Mouse (Mus musculus) T-helper 17 cell (primary cell): ENCODE results near the gene Olfr1133.
"Not testable (repeated sequence)": the region's sequence is repeated elsewhere in the genome, so short reads cannot be mapped to it uniquely, and the experiment has no call there.

Experiments used
- in situ Hi-C, 2 experiments: fragments of 300-600 bp; cut with MboI, MseI; formaldehyde crosslinking; loops; 1 replicate in 1 of 2; 2 replicates in 1 of 2; pipeline ENCODE4 v1.15.1; 2025; ENCODE audit warnings: high pct_unique_total_duplicates in 2 of 2

The Olfr1133 gene

GRCm38 (mm10) chr2:87647274-87647673, at the start of gene Olfr1133:
TSS of gene Olfr1133 (minus strand) at chr2:87647374.
- in situ Hi-C loops: loop anchor here in 1 of 2 experiments (10.0 kb wide), 1 partner anchor 532 kb away; the partner anchor contains the start of gene Olfr259

- in situ Hi-C loops: no loop called here
These were observed 46.7 kb upstream of the Olfr1133 start, which contains the start of gene Olfr1136 for GRCm38 (mm10) chr2:87693847-87694246. TSS of gene Olfr1136 (minus strand) at chr2:87693947.

- in situ Hi-C loops: no loop called here
These were observed 26.4 kb upstream of the Olfr1133 start, which contains the start of gene Olfr1135 for GRCm38 (mm10) chr2:87673564-87673963. TSS of gene Olfr1135 (minus strand) at chr2:87673664.

- in situ Hi-C loops: no loop called here
These were observed 11.2 kb upstream of the Olfr1133 start, which contains the start of gene Olfr1134 for GRCm38 (mm10) chr2:87658360-87658759. TSS of gene Olfr1134 (minus strand) at chr2:87658460.

- in situ Hi-C loops: loop anchor here in 1 of 2 experiments (10.0 kb wide), 1 partner anchor 528 kb away; the partner anchor contains the start of gene Olfr259
These were observed 4.7 kb downstream of the Olfr1133 start for GRCm38 (mm10) chr2:87642441-87642840.

GRCm38 (mm10) chr2:87637435-87637834, 9.7 kb downstream of the Olfr1133 start, which contains the start of gene Olfr1132:
TSS of gene Olfr1132 (minus strand) at chr2:87637535.
- in situ Hi-C loops: no loop called here

- in situ Hi-C loops: no loop called here
These were observed 20.4 kb downstream of the Olfr1133 start, which contains the start of gene Olfr1131 for GRCm38 (mm10) chr2:87626804-87627203. TSS of gene Olfr1131 (plus strand) at chr2:87627104.

GRCm38 (mm10) chr2:87605912-87606311, 41.3 kb downstream of the Olfr1133 start, which contains the start of gene Olfr1130:
TSS of gene Olfr1130 (plus strand) at chr2:87606212.
- in situ Hi-C loops: not testable (repeated sequence)
